Mouse (Mus musculus): ENCODE measurements around the gene Atg10. TPM values are rescaled to one million over a fixed set of nuclear protein-coding genes. Genes with fewer than 3 reads are reported as not detected.

The Atg10 gene
- polyA plus RNA-seq, 2 experiments = 0.94 to 2.8 TPM

GRCm38 (mm10) chr13:90896821-90897220 is 326.9 kb downstream of the Atg10 start:
- no peak for DNase-seq (ENCODE audit: low read depth in 3 of 3, low spot score in 3 of 3)
- no peaks in the 10 kb centered on the region for H3K27me3 ChIP-seq (ENCODE audit: control insufficient read depth, insufficient read depth, low read length)
- H3K27ac ChIP-seq = no peak overlapping the region
- no peaks in the 10 kb centered on the region for H3K4me1 ChIP-seq (replicated peaks; ENCODE audit: control insufficient read depth in 2 of 2, insufficient read depth in 2 of 2, low read length in 1 of 2)
- H3K9me3 ChIP-seq (ENCODE audit: control insufficient read depth, low read length) = no peaks in the 10 kb centered on the region
- H3K36me3 ChIP-seq (replicated peaks; ENCODE audit: control insufficient read depth, insufficient read depth, low read depth) = no peaks in the 10 kb centered on the region
- ATAC-seq (ENCODE audit: insufficient read depth) = no peak
- H3K4me2 ChIP-seq (ENCODE audit: low read depth) = no peak overlapping the region
- H3K9ac ChIP-seq (replicated peaks) = no peak overlapping the region
- no peak for TF ChIP-seq EP300 (IDR thresholded peaks at IDR 0.05; ENCODE audit: low read depth)
- no peak for TF ChIP-seq CTCF (IDR thresholded peaks at IDR 0.05; ENCODE audit: low read depth)
- H3K4me3 ChIP-seq (ENCODE audit: insufficient read depth in 1 of 2, low read depth in 2 of 2, low read length in 2 of 2) = no peak overlapping the region
- 77% methylated on average over 12 of the region's 12 CpGs for WGBS (ENCODE audit: insufficient replicate concordance)

DNA sequence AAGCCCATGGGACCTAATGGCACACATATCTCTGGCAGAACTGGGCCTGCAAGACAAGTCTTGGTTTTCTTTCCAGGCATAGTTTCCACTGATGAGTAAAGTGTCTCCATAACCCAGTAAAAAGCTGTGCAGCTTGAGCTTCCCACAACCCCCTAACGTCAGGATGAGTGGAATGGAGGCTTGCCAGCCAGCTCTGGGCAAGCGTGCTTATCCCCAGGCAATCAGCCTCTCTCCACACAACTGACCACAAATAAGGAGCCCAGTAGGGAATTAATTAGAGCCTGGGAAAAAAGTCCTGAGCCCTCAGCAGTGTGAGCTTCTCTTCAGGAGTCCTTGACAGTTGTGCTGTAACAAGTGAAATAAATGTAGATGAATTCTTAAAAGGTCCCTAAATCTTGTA is 327.7 kb downstream of the Atg10 start:
- no peak overlapping the region for H3K9ac ChIP-seq (replicated peaks)
- no peaks in the 10 kb centered on the region for H3K27me3 ChIP-seq (ENCODE audit: control insufficient read depth, insufficient read depth, low read length)
- H3K4me1 ChIP-seq (replicated peaks; ENCODE audit: control insufficient read depth in 2 of 2, insufficient read depth in 2 of 2, low read length in 1 of 2) = no peaks in the 10 kb centered on the region
- no peak overlapping the region for H3K27ac ChIP-seq
- H3K9me3 ChIP-seq (ENCODE audit: control insufficient read depth, low read length) = no peaks in the 10 kb centered on the region
- ATAC-seq (ENCODE audit: insufficient read depth) (no peak), DNase-seq (ENCODE audit: low read depth in 3 of 3, low spot score in 3 of 3) (no peak)
- 53% methylated on average over 2 of the region's 2 CpGs for WGBS (ENCODE audit: insufficient replicate concordance)
- no peak for TF ChIP-seq EP300 (IDR thresholded peaks at IDR 0.05; ENCODE audit: low read depth)
- no peak for TF ChIP-seq CTCF (IDR thresholded peaks at IDR 0.05; ENCODE audit: low read depth)
- no peak overlapping the region for H3K4me3 ChIP-seq (ENCODE audit: insufficient read depth in 1 of 2, low read depth in 2 of 2, low read length in 2 of 2)
- no peaks in the 10 kb centered on the region for H3K36me3 ChIP-seq (replicated peaks; ENCODE audit: control insufficient read depth, insufficient read depth, low read depth)
- no peak overlapping the region for H3K4me2 ChIP-seq (ENCODE audit: low read depth)

- TF ChIP-seq EP300 (IDR thresholded peaks at IDR 0.05; ENCODE audit: low read depth) = no peak
- TF ChIP-seq CTCF (IDR thresholded peaks at IDR 0.05; ENCODE audit: low read depth) = no peak
- Histone ChIP-seq H3K4me2 (ENCODE audit: low read depth) (no peak overlapping the region), H3K27ac (no peak overlapping the region), H3K4me3 (ENCODE audit: insufficient read depth in 1 of 2, low read depth in 2 of 2, low read length in 2 of 2) (no peak overlapping the region), H3K9ac (replicated peaks) (no peak overlapping the region), H3K36me3 (replicated peaks; ENCODE audit: control insufficient read depth, insufficient read depth, low read depth) (no peaks in the 10 kb centered on the region), H3K9me3 (ENCODE audit: control insufficient read depth, low read length) (no peaks in the 10 kb centered on the region), H3K27me3 (ENCODE audit: control insufficient read depth, insufficient read depth, low read length) (no peaks in the 10 kb centered on the region), H3K4me1 (replicated peaks; ENCODE audit: control insufficient read depth in 2 of 2, insufficient read depth in 2 of 2, low read length in 1 of 2) (peaks cover 6 to 7% of the 10 kb centered on the region in 2 experiments; a peak in 3 of 4 replicates)
- DNase-seq (ENCODE audit: low read depth in 3 of 3, low spot score in 3 of 3) = no peak
- no peak for ATAC-seq (ENCODE audit: insufficient read depth)
- 75% methylated on average over 4 of the region's 4 CpGs for WGBS (ENCODE audit: insufficient replicate concordance)
These were observed 328.9 kb downstream of the Atg10 start for GRCm38 (mm10) chr13:90894819-90895218.

- no peaks in the 10 kb centered on the region for H3K27me3 ChIP-seq (ENCODE audit: control insufficient read depth, insufficient read depth, low read length)
- DNase-seq (ENCODE audit: low read depth in 3 of 3, low spot score in 3 of 3) (peak; percentile 36 to 49 (median 41)), ATAC-seq (ENCODE audit: insufficient read depth) (peak; percentile 78)
- WGBS (ENCODE audit: insufficient replicate concordance) = 25% methylated on average over 5 of the region's 5 CpGs
- peaks cover 6 to 19% of the 10 kb centered on the region in 2 experiments for H3K4me1 ChIP-seq (replicated peaks; ENCODE audit: control insufficient read depth in 2 of 2, insufficient read depth in 2 of 2, low read length in 1 of 2)
- H3K27ac ChIP-seq = peak overlapping the region; percentile 20; the same call in 1 of the 2 replicates
- no peaks in the 10 kb centered on the region for H3K36me3 ChIP-seq (replicated peaks; ENCODE audit: control insufficient read depth, insufficient read depth, low read depth)
- H3K9me3 ChIP-seq (ENCODE audit: control insufficient read depth, low read length) = no peaks in the 10 kb centered on the region
- H3K4me3 ChIP-seq (ENCODE audit: insufficient read depth in 1 of 2, low read depth in 2 of 2, low read length in 2 of 2) = no peak overlapping the region
- TF ChIP-seq CTCF (IDR thresholded peaks at IDR 0.05; ENCODE audit: low read depth) (no peak), EP300 (IDR thresholded peaks at IDR 0.05; ENCODE audit: low read depth) (peak; percentile 89)
- no peak overlapping the region for H3K9ac ChIP-seq (replicated peaks)
- H3K4me2 ChIP-seq (ENCODE audit: low read depth) = peak overlapping the region; percentile 28; the same call in 1 of the 2 replicates
These were observed 333.7 kb downstream of the Atg10 start for GRCm38 (mm10) chr13:90890111-90890510.

DNA sequence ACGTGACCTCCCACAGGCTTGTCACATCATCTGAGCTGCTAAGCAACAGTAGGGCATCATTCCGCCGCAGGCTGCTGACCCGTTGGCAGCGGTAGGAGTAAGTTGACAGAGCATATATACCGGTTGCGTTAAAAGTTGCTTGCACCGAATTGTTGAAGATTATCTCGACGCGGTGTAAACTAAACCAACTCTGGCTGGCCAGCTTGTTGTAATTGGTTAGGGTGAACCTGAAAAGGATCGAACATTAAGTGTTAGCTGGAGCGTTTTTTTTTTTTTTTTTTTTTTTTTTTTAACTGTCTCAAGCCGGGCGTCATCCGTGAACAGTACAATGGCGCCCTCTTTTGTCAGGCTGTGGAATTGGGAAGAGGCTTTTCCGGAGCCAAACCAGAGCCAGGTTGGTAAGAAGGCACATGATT is 337.2 kb downstream of the Atg10 start:
- peak overlapping the region; percentile 72 for H3K4me2 ChIP-seq (ENCODE audit: low read depth)
- no peak for TF ChIP-seq EP300 (IDR thresholded peaks at IDR 0.05; ENCODE audit: low read depth)
- peak; percentile 77 for TF ChIP-seq CTCF (IDR thresholded peaks at IDR 0.05; ENCODE audit: low read depth)
- DNase-seq (ENCODE audit: low read depth in 3 of 3, low spot score in 3 of 3) (peak; percentile 49 to 57 (median 51)), ATAC-seq (ENCODE audit: insufficient read depth) (peak; percentile 46; the same call in 1 of the 2 replicates)
- peaks cover 6 to 19% of the 10 kb centered on the region in 2 experiments for H3K4me1 ChIP-seq (replicated peaks; ENCODE audit: control insufficient read depth in 2 of 2, insufficient read depth in 2 of 2, low read length in 1 of 2)
- peak overlapping the region; percentile 47 to 75 for H3K4me3 ChIP-seq (ENCODE audit: insufficient read depth in 1 of 2, low read depth in 2 of 2, low read length in 2 of 2)
- H3K9me3 ChIP-seq (ENCODE audit: control insufficient read depth, low read length) = no peaks in the 10 kb centered on the region
- 0 out of 2 replicates have a peak overlapping the region, but pooled peaks have one; percentile 28 for H3K9ac ChIP-seq (replicated peaks)
- H3K27me3 ChIP-seq (ENCODE audit: control insufficient read depth, insufficient read depth, low read length) = no peaks in the 10 kb centered on the region
- no peak overlapping the region for H3K27ac ChIP-seq
- H3K36me3 ChIP-seq (replicated peaks; ENCODE audit: control insufficient read depth, insufficient read depth, low read depth) = no peaks in the 10 kb centered on the region
- under 1% methylated on average over 18 of the region's 18 CpGs for WGBS (ENCODE audit: insufficient replicate concordance)
